Mouse (Mus musculus): ENCODE measurements around the gene Spint2. TPM values are rescaled to one million over a fixed set of nuclear protein-coding genes. Genes with fewer than 3 reads are reported as not detected.

Gene Spint2
- polyA plus RNA-seq, 1 experiment from 2014 or later, result 722 TPM

GRCm38 (mm10) chr7:29248261-29248841 is 33.4 kb downstream of the Spint2 start, which contains the start of gene 2200002D01Rik:
TSS of gene 2200002D01Rik (minus strand) at chr7:29248466.
- H3K36me3 ChIP-seq (ENCODE audit: control insufficient read depth, insufficient read depth), result peaks cover 18% of the 10 kb centered on the region; the same call in 1 of the 2 replicates
- peak; percentile 57 for TF ChIP-seq CTCF (IDR thresholded peaks at IDR 0.05; ENCODE audit: low read depth)
- H3K27me3 ChIP-seq (replicated peaks; ENCODE audit: control insufficient read depth, insufficient read depth, low read length), result no peaks in the 10 kb centered on the region
- H3K4me2 ChIP-seq (replicated peaks; ENCODE audit: low read depth), result peak within 1 kb of the TSS; percentile 67
- peak within 1 kb of the TSS; percentile 57 for H3K4me3 ChIP-seq (ENCODE audit: low read depth, low read length)
- peak; percentile 76 for ATAC-seq
- H3K4me1 ChIP-seq (replicated peaks; ENCODE audit: control insufficient read depth, insufficient read depth, low read length), result peaks cover 16% of the 10 kb centered on the region; the same call in 1 of the 2 replicates
- H3K27ac ChIP-seq (ENCODE audit: low read depth, low read length), result peak within 1 kb of the TSS; percentile 97
- WGBS, result 27% methylated on average over 20 of the region's 20 CpGs
- H3K9ac ChIP-seq (ENCODE audit: low read depth, low read length), result peak within 1 kb of the TSS; percentile 70
- no peaks in the 10 kb centered on the region for H3K9me3 ChIP-seq (ENCODE audit: control insufficient read depth)

- Histone ChIP-seq H3K9me3 (ENCODE audit: control insufficient read depth) (no peaks in the 10 kb centered on the region), H3K9ac (ENCODE audit: low read depth, low read length) (peak overlapping the region; percentile 70), H3K4me3 (ENCODE audit: low read depth, low read length) (peak overlapping the region; percentile 57), H3K27ac (ENCODE audit: low read depth, low read length) (peak overlapping the region; percentile 97), H3K4me2 (replicated peaks; ENCODE audit: low read depth) (peak overlapping the region; percentile 67), H3K27me3 (replicated peaks; ENCODE audit: control insufficient read depth, insufficient read depth, low read length) (no peaks in the 10 kb centered on the region), H3K4me1 (replicated peaks; ENCODE audit: control insufficient read depth, insufficient read depth, low read length) (peaks cover 15% of the 10 kb centered on the region; the same call in 1 of the 2 replicates), H3K36me3 (ENCODE audit: control insufficient read depth, insufficient read depth) (peaks cover 18% of the 10 kb centered on the region; the same call in 1 of the 2 replicates)
- WGBS, result 26% methylated on average over 19 of the region's 19 CpGs
- no peak for TF ChIP-seq CTCF (IDR thresholded peaks at IDR 0.05; ENCODE audit: low read depth)
- no peak for ATAC-seq
Measured at GRCm38 (mm10) chr7:29247706-29248105, 34.0 kb downstream of the Spint2 start.

GRCm38 (mm10) chr7:29247314-29247700 is 34.4 kb downstream of the Spint2 start:
- peaks cover 18% of the 10 kb centered on the region; the same call in 1 of the 2 replicates for H3K36me3 ChIP-seq (ENCODE audit: control insufficient read depth, insufficient read depth)
- H3K27ac ChIP-seq (ENCODE audit: low read depth, low read length), result peak overlapping the region; percentile 97
- H3K27me3 ChIP-seq (replicated peaks; ENCODE audit: control insufficient read depth, insufficient read depth, low read length), result no peaks in the 10 kb centered on the region
- WGBS, result 25% methylated on average over 16 of the region's 16 CpGs
- peaks cover 15% of the 10 kb centered on the region; the same call in 1 of the 2 replicates for H3K4me1 ChIP-seq (replicated peaks; ENCODE audit: control insufficient read depth, insufficient read depth, low read length)
- no peak for ATAC-seq
- peak overlapping the region; percentile 57 for H3K4me3 ChIP-seq (ENCODE audit: low read depth, low read length)
- peak overlapping the region; percentile 70 for H3K9ac ChIP-seq (ENCODE audit: low read depth, low read length)
- H3K9me3 ChIP-seq (ENCODE audit: control insufficient read depth), result no peaks in the 10 kb centered on the region
- peak overlapping the region; percentile 67 for H3K4me2 ChIP-seq (replicated peaks; ENCODE audit: low read depth)
- peak; percentile 97 for TF ChIP-seq CTCF (IDR thresholded peaks at IDR 0.05; ENCODE audit: low read depth)

GRCm38 (mm10) chr7:29246619-29247313 is 34.9 kb downstream of the Spint2 start:
- Histone ChIP-seq H3K4me1 (replicated peaks; ENCODE audit: control insufficient read depth, insufficient read depth, low read length) (peaks cover 10% of the 10 kb centered on the region; the same call in 1 of the 2 replicates), H3K9me3 (ENCODE audit: control insufficient read depth) (no peaks in the 10 kb centered on the region), H3K36me3 (ENCODE audit: control insufficient read depth, insufficient read depth) (peaks cover 18% of the 10 kb centered on the region; the same call in 1 of the 2 replicates), H3K27me3 (replicated peaks; ENCODE audit: control insufficient read depth, insufficient read depth, low read length) (no peaks in the 10 kb centered on the region), H3K4me3 (ENCODE audit: low read depth, low read length) (peak overlapping the region; percentile 57), H3K4me2 (replicated peaks; ENCODE audit: low read depth) (peak overlapping the region; percentile 67), H3K27ac (ENCODE audit: low read depth, low read length) (peak overlapping the region; percentile 97), H3K9ac (ENCODE audit: low read depth, low read length) (peak overlapping the region; percentile 70)
- WGBS, result 57% methylated on average over 21 of the region's 21 CpGs
- ATAC-seq, result no peak
- TF ChIP-seq CTCF (IDR thresholded peaks at IDR 0.05; ENCODE audit: low read depth), result no peak

- peaks cover 18% of the 10 kb centered on the region; the same call in 1 of the 2 replicates for H3K36me3 ChIP-seq (ENCODE audit: control insufficient read depth, insufficient read depth)
- peak overlapping the region; percentile 67 for H3K4me2 ChIP-seq (replicated peaks; ENCODE audit: low read depth)
- H3K27me3 ChIP-seq (replicated peaks; ENCODE audit: control insufficient read depth, insufficient read depth, low read length), result no peaks in the 10 kb centered on the region
- H3K4me1 ChIP-seq (replicated peaks; ENCODE audit: control insufficient read depth, insufficient read depth, low read length), result peaks cover 6% of the 10 kb centered on the region; the same call in 1 of the 2 replicates
- no peak overlapping the region for H3K4me3 ChIP-seq (ENCODE audit: low read depth, low read length)
- ATAC-seq, result no peak
- H3K9ac ChIP-seq (ENCODE audit: low read depth, low read length), result no peak overlapping the region
- TF ChIP-seq CTCF (IDR thresholded peaks at IDR 0.05; ENCODE audit: low read depth), result no peak
- no peaks in the 10 kb centered on the region for H3K9me3 ChIP-seq (ENCODE audit: control insufficient read depth)
- H3K27ac ChIP-seq (ENCODE audit: low read depth, low read length), result peak overlapping the region; percentile 28; the same call in 1 of the 2 replicates
- 63% methylated on average over 5 of the region's 5 CpGs for WGBS
Measured at GRCm38 (mm10) chr7:29246015-29246414, 35.7 kb downstream of the Spint2 start.

GRCm38 (mm10) chr7:29244732-29245416 is 36.8 kb downstream of the Spint2 start:
- ATAC-seq, result no peak
- peak; percentile 84 for TF ChIP-seq CTCF (IDR thresholded peaks at IDR 0.05; ENCODE audit: low read depth)
- 78% methylated on average over 7 of the region's 7 CpGs for WGBS
- Histone ChIP-seq H3K9me3 (ENCODE audit: control insufficient read depth) (no peaks in the 10 kb centered on the region), H3K4me3 (ENCODE audit: low read depth, low read length) (no peak overlapping the region), H3K4me1 (replicated peaks; ENCODE audit: control insufficient read depth, insufficient read depth, low read length) (peaks cover 4% of the 10 kb centered on the region; the same call in 1 of the 2 replicates), H3K27me3 (replicated peaks; ENCODE audit: control insufficient read depth, insufficient read depth, low read length) (no peaks in the 10 kb centered on the region), H3K4me2 (replicated peaks; ENCODE audit: low read depth) (no peak overlapping the region), H3K9ac (ENCODE audit: low read depth, low read length) (no peak overlapping the region), H3K27ac (ENCODE audit: low read depth, low read length) (peak overlapping the region; percentile 28), H3K36me3 (ENCODE audit: control insufficient read depth, insufficient read depth) (peaks cover 18% of the 10 kb centered on the region; the same call in 1 of the 2 replicates)

Data from intestine, postnatal 0 days (tissue).